Mouse (Mus musculus) spleen, adult 2 months (tissue): ENCODE results near the gene Ctnna3.

ENCODE experiments used
- CTCF ChIP-seq: fragments of 200-500 bp; IDR thresholded peaks from 2 replicates; pipeline ENCODE4 v1.5.1; 2011; ENCODE audit warnings: mild to moderate bottlenecking, inconsistent platforms; ENCODE audit not compliant: insufficient read depth, insufficient read length, insufficient replicate concordance; ENCODE audit errors: extremely low read depth
- POLR2A ChIP-seq: fragments of 200-500 bp; IDR thresholded peaks from 2 replicates; pipeline ENCODE4 v1.6.1; 2011; ENCODE audit warnings: low read depth, low read length, inconsistent platforms

DNA sequence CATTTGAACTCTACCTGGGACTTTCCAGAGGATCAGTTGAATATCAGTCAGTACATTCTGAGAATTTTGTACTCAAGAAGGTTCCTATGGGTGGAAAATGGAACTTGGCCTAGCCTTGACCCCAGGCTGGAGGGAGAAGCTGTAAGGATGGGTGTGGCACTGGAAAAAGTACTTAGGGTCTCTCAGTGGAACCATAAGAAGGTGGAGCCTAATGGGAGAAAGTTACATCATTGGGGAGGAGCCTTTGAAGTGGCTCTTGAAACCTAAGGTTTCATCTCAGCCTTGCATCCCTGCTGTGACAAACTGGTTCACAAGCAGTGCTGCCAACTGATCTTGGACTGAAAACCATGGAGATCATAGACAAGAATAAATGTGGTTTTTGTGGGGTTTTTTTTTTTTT lies 1318.8 kb downstream of the Ctnna3 start:
- no peak for TF ChIP-seq CTCF
- TF ChIP-seq POLR2A = no peak
